Mouse (Mus musculus): ENCODE data around the gene Faap24. TPM values are rescaled to one million over a fixed set of nuclear protein-coding genes. Genes with fewer than 3 reads are reported as not detected.

Faap24 gene
- polyA plus RNA-seq (2014; fragmentation: Illumina TruSeq; extraction: RNeasy Lipid Tissue Mini Kit (QIAGEN cat#74804); ENCODE audit: low read depth, low replicate concordance): 3.7 TPM

GRCm38 (mm10) chr7:35396542-35397168 is at the start of gene Faap24, which contains the start of gene Cep89:
Gene Faap24 (minus strand): TSS chr7:35396836.
Gene Cep89 (plus strand): TSS chr7:35397035.

Other genes with a start within 250 kb of the Faap24 start
- 0.87 TPM for gene Slc7a10, start 210.5 kb downstream of the Faap24 start, polyA plus RNA-seq (2014; fragmentation: Illumina TruSeq; extraction: RNeasy Lipid Tissue Mini Kit (QIAGEN cat#74804); ENCODE audit: low read depth, low replicate concordance)
- gene Lrp3, start 181.3 kb downstream of the Faap24 start, polyA plus RNA-seq (2014; fragmentation: Illumina TruSeq; extraction: RNeasy Lipid Tissue Mini Kit (QIAGEN cat#74804); ENCODE audit: low read depth, low replicate concordance): 0.99 TPM
- 12.3 TPM for gene Gpatch1, start 78.4 kb downstream of the Faap24 start, polyA plus RNA-seq (2014; fragmentation: Illumina TruSeq; extraction: RNeasy Lipid Tissue Mini Kit (QIAGEN cat#74804); ENCODE audit: low read depth, low replicate concordance)
- gene Rhpn2, start 62.7 kb downstream of the Faap24 start, polyA plus RNA-seq (2014; fragmentation: Illumina TruSeq; extraction: RNeasy Lipid Tissue Mini Kit (QIAGEN cat#74804); ENCODE audit: low read depth, low replicate concordance): 2.3 TPM
- gene Cep89, start 199 bp upstream of the Faap24 start, polyA plus RNA-seq (2014; fragmentation: Illumina TruSeq; extraction: RNeasy Lipid Tissue Mini Kit (QIAGEN cat#74804); ENCODE audit: low read depth, low replicate concordance): 8.6 TPM
- not detected for gene Slc7a9, start 52.0 kb upstream of the Faap24 start, polyA plus RNA-seq (2014; fragmentation: Illumina TruSeq; extraction: RNeasy Lipid Tissue Mini Kit (QIAGEN cat#74804); ENCODE audit: low read depth, low replicate concordance)
- gene Tdrd12, start 140.9 kb upstream of the Faap24 start, polyA plus RNA-seq (2014; fragmentation: Illumina TruSeq; extraction: RNeasy Lipid Tissue Mini Kit (QIAGEN cat#74804); ENCODE audit: low read depth, low replicate concordance): not detected
- gene Nudt19, start 159.5 kb upstream of the Faap24 start, polyA plus RNA-seq (2014; fragmentation: Illumina TruSeq; extraction: RNeasy Lipid Tissue Mini Kit (QIAGEN cat#74804); ENCODE audit: low read depth, low replicate concordance): 221 TPM
- 0.29 TPM for gene Rgs9bp, start 188.7 kb upstream of the Faap24 start, polyA plus RNA-seq (2014; fragmentation: Illumina TruSeq; extraction: RNeasy Lipid Tissue Mini Kit (QIAGEN cat#74804); ENCODE audit: low read depth, low replicate concordance)
- gene Ankrd27, start 189.4 kb upstream of the Faap24 start, polyA plus RNA-seq (2014; fragmentation: Illumina TruSeq; extraction: RNeasy Lipid Tissue Mini Kit (QIAGEN cat#74804); ENCODE audit: low read depth, low replicate concordance): 8.7 TPM

Data from adrenal gland, adult 10 weeks (tissue).